Mouse (Mus musculus) duodenum, adult 2 months (tissue): ENCODE data around the gene Shisa8. TPM values are rescaled to one million over a fixed set of nuclear protein-coding genes. Genes with fewer than 3 reads are reported as not detected.

Source experiments
- polyA plus RNA-seq: library from polyadenylated mRNA; depleted of rRNA; stranded (reverse); fragments of >200 nt; gene quantifications from 2 replicates; pipeline ENCODE4 v1.2.3, GENCODE M21; 2012; ENCODE audit warnings: low replicate concordance; rRNA removed

Gene Shisa8
- polyA plus RNA-seq: 0.23 and 2.7 TPM in 2 replicates

DNA sequence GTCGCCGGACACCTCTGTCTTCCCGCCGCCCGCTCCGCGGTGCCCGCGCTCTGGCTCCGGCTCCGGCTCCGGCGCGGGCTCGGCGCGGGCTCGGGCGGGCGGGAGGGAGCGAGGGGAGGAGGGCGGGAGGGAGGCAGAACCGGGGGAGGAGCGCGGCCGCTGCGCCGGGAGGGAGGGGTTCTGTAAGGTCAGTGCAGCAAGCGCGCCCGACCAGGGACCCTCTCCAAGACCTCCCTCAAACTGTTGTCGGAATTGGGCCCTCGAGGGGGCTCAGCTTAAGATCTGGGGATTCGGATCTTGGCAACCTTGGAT, at the start of gene Shisa8:
Shisa8 (minus strand) TSS at position 64 of the 312 bp plus-strand sequence.

DNA sequence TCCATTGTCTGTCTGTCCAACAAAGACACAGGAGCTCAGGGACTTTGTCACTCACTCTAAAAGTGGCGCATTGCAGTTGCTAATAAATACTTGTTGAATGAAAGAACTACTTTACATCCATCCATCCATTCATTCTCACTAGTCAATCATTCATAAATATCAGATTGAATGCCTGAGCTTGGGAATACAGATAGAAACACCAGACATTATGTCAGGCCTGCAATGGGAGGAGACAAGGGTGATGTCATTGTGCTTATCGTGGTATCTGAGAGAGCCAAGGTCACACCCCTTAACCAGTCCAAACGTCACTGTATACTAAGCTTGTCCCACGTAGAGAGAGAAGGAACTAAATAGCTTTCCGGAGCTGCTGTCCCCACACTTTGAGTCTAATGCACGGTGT, 39.5 kb upstream of the Shisa8 start, which contains the start of gene 1500009C09Rik:
1500009C09Rik (plus strand) TSS at position 301 of the 400 bp plus-strand sequence.

DNA sequence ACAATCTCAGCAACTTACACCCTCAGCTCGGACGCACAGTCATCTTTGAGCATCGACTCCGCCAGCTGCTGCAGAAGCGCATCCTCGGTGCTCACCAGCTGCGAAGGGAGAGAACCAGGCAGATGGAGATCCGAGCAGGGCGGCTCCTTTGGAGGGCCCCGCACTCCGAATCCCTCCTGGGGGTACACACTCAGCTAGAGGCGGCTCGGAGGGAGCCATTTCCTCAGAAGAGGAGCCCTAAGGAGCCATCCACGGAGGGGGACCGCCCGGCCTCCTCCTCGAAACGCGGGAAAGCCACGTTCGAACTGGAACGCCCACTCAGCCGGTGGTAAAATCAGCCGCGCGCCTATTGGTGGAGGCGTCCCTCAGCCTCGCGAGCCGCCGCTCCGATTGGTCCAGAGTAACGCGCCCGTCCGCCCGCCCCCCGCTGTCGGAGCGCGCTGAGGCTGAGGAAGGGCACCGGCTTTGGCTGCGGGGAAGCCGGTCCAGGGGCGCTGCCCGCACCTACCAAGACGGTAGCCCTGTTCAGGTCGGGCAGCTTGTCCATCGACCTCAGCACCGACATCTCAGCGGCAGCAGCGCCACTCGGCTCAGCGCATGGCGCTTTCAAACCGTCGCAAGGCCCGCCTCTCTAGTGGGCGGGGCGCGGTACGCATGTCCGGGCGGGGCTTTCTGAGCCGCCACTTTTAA, 31.6 kb upstream of the Shisa8 start, which contains the start of gene Cenpm:
Cenpm (minus strand) TSS at position 634 of the 690 bp plus-strand sequence.

DNA sequence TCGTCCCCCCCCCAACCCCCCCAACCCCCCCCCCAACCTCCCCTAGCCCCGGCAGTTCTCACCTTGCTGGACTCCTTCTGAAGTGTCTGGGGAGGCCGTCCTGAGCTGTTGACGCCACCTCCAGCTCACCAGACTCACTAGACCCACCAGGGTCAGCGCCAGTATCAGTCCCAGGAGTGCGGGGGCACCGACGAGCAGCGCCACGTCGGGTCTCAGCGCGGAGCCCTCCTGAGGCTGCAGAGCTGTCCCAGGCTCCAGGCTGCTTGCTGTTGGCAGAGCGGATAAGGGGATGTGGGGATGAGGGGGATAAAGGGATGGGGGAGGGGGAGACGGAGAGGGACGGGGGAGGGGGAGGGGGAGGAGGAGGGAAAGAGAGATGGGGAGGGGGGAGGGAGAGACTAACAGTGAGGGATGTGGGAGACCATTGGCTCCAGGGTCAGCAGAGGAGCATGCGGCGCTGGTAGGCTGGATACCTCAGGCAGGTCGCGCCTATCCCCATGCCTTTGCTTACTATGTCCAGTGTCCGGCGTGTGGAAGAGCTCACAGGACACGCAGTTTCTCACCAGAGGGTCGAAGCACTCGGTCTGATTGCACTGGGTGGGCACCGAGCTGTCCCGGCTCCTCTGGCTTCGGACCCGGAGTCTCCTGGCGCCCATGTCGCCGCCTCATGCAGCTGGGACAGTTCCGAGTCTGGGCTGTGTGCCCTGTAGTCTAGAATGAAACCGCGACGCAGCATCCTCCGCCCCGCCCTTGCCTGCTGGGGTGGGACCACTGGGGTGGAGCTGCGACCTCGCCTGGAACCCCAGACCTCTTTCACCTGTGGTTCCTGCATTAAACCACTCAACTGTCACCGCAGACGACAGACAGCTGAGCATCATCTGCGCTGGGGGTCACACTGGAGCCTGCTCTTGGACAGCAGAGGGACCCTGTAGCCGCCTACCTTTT, 11.3 kb upstream of the Shisa8 start, which contains the start of gene Tnfrsf13c:
Tnfrsf13c (minus strand) TSS at position 713 of the 945 bp plus-strand sequence.

Other genes with a start within 250 kb of the Shisa8 start
- not detected in 2 replicates for gene 1700029P11Rik, start 232.3 kb downstream of the Shisa8 start, polyA plus RNA-seq
- 5.2 and 8.3 TPM in 2 replicates for gene Xrcc6, start 225.0 kb downstream of the Shisa8 start, polyA plus RNA-seq
- gene Desi1, start 179.0 kb downstream of the Shisa8 start, polyA plus RNA-seq: 40.6 and 43.7 TPM in 2 replicates
- 21.0 and 49.7 TPM in 2 replicates for gene Snu13, start 165.2 kb downstream of the Shisa8 start, polyA plus RNA-seq
- not detected in 2 replicates for gene 4930407I10Rik, start 153.7 kb downstream of the Shisa8 start, polyA plus RNA-seq
- 0.07 TPM in 1 of 2 replicates, not detected in the other for gene Mei1, start 142.8 kb downstream of the Shisa8 start, polyA plus RNA-seq
- 6.0 and 14.3 TPM in 2 replicates for gene Ccdc134, start 84.9 kb downstream of the Shisa8 start, polyA plus RNA-seq
- 145 and 243 TPM in 2 replicates for gene Srebf2, start 65.6 kb downstream of the Shisa8 start, polyA plus RNA-seq
- gene Tnfrsf13c, start 11.6 kb upstream of the Shisa8 start, polyA plus RNA-seq: 1.4 and 7.1 TPM in 2 replicates
- gene Cenpm, start 31.9 kb upstream of the Shisa8 start, polyA plus RNA-seq: 11.1 and 14.1 TPM in 2 replicates
- gene 1500009C09Rik, start 39.6 kb upstream of the Shisa8 start, polyA plus RNA-seq: 0.14 and 0.22 TPM in 2 replicates
- 0.14 and 0.89 TPM in 2 replicates for gene Sept3, start 62.1 kb upstream of the Shisa8 start, polyA plus RNA-seq
- not detected in 2 replicates for gene Wbp2nl, start 86.1 kb upstream of the Shisa8 start, polyA plus RNA-seq
- 167 and 184 TPM in 2 replicates for gene Naga, start 126.1 kb upstream of the Shisa8 start, polyA plus RNA-seq
- gene Pheta2, start 126.1 kb upstream of the Shisa8 start, polyA plus RNA-seq: 0.23 and 0.47 TPM in 2 replicates
- 197 and 404 TPM in 2 replicates for gene Smdt1, start 126.1 kb upstream of the Shisa8 start, polyA plus RNA-seq
- gene Ndufa6, start 141.5 kb upstream of the Shisa8 start, polyA plus RNA-seq: 166 and 221 TPM in 2 replicates
- 39.8 and 90.5 TPM in 2 replicates for gene Cyp2d22, start 167.4 kb upstream of the Shisa8 start, polyA plus RNA-seq
- gene Cyp2d11, start 181.2 kb upstream of the Shisa8 start, polyA plus RNA-seq: not detected in 2 replicates
- 3.5 TPM in 1 of 2 replicates, not detected in the other for gene Cyp2d10, start 194.4 kb upstream of the Shisa8 start, polyA plus RNA-seq
- 0.82 TPM in 1 of 2 replicates, not detected in the other for gene Cyp2d9, start 220.6 kb upstream of the Shisa8 start, polyA plus RNA-seq